Mouse (Mus musculus): ENCODE data around the gene Acat1. TPM values are rescaled to one million over a fixed set of nuclear protein-coding genes. Genes with fewer than 3 reads are reported as not detected.

The Acat1 gene
- polyA plus RNA-seq, 1 experiment from 2014 or later, result 193 TPM

DNA sequence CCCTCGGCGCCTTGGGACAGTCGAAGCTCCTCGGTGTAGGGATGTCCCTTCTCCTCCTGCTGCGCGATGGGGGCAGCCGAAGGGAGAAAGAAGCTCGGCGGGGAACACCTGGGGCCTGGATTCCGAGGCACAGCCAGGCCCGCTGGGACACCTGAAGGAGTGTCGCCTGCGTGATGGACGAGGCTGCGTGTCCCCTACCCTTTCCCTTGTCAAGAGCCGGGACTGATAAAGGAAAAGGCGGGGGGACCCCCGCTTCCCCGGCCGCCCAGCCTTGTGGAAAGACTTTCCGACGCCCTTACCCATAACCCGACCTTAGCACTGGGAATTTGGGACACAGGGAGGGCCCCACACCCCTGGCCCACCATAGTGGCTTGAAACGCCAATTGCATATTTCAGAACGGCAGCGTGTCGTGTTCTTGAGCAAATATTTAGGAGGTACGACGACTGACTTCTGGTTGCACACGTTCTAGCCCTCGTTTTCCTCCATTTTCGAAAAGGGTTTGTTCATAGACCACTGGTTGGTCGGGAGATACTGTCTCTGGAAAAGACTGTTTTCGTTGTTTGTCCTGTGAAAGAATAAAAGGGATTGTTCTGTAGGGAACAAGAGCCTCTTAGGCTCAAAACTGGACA is 72.7 kb downstream of the Acat1 start:
- H3K27ac ChIP-seq (ENCODE audit: low read depth, low read length), result peak overlapping the region; percentile 90
- H3K27me3 ChIP-seq (ENCODE audit: control insufficient read depth, insufficient read depth, low read length), result no peaks in the 10 kb centered on the region
- no peaks in the 10 kb centered on the region for H3K36me3 ChIP-seq (ENCODE audit: control insufficient read depth, insufficient read depth, low read length)
- H3K4me2 ChIP-seq (ENCODE audit: low read depth, low read length), result peak overlapping the region; percentile 74
- H3K9me3 ChIP-seq (ENCODE audit: control insufficient read depth, low read length), result no peaks in the 10 kb centered on the region
- ATAC-seq (ENCODE audit: low read depth), result no peak
- 2% methylated on average over 32 of the region's 34 CpGs for WGBS
- peak overlapping the region; percentile 78 for H3K9ac ChIP-seq (replicated peaks; ENCODE audit: low read depth, low read length)
- peak overlapping the region; percentile 82 for H3K4me3 ChIP-seq (ENCODE audit: low read depth, low read length)
- peaks cover 13% of the 10 kb centered on the region for H3K4me1 ChIP-seq (ENCODE audit: control insufficient read depth, insufficient read depth, low read length)

DNA sequence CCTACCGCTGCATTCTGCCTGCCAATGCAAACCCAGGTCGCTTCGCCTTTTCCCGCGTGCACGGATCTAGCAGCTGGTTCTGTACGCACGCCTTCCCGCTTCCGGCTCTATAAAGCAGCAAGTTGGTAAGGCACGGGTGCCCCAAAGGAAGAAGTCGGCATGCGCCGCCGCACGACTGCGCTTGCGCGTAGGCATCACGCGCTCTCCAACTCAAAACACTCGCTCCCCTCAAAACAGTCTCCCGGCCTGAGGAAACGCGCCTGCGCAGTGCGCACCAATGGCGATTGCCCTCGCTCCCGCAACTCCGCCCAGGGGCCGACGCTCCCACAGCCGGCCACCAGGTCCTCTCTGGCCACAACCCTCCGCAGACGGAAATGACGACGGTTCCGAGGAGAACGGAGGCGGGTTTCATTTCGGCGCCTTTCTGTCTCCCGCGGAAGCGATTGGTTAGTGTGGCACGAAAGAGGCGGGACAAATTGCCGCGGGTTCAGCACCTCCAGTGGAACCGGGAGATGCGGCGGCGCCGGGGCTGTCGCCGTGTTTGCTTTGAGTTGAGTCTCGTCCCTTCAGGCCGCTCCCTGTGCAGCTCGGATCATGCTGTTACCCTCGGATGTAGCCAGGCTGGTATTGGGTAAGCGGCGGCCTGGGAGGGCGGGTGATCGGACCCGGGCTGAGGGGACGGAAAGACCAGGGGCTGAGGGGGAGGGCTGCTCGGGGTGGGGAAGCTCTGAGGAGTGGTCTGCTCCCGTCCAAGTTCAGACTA is 73.4 kb downstream of the Acat1 start, which contains the start of the genes Atm and Npat:
TSS of gene Atm (minus strand) at position 183 of the 763 bp plus-strand sequence.
TSS of gene Npat (plus strand) at position 490 of the 763 bp plus-strand sequence.
- H3K4me2 ChIP-seq (ENCODE audit: low read depth, low read length), result peak within 1 kb of the TSS; percentile 93
- H3K9me3 ChIP-seq (ENCODE audit: control insufficient read depth, low read length), result no peaks in the 10 kb centered on the region
- WGBS, result 0% methylated on average over 69 of the region's 69 CpGs
- peaks cover 13% of the 10 kb centered on the region for H3K4me1 ChIP-seq (ENCODE audit: control insufficient read depth, insufficient read depth, low read length)
- peaks cover 2% of the 10 kb centered on the region; the same call in 1 of the 2 replicates for H3K36me3 ChIP-seq (ENCODE audit: control insufficient read depth, insufficient read depth, low read length)
- ATAC-seq (ENCODE audit: low read depth), result peak; percentile 99
- no peaks in the 10 kb centered on the region for H3K27me3 ChIP-seq (ENCODE audit: control insufficient read depth, insufficient read depth, low read length)
- H3K9ac ChIP-seq (replicated peaks; ENCODE audit: low read depth, low read length), result peak within 1 kb of the TSS; percentile 78
- H3K4me3 ChIP-seq (ENCODE audit: low read depth, low read length), result peak within 1 kb of the TSS; percentile 82
- H3K27ac ChIP-seq (ENCODE audit: low read depth, low read length), result peak within 1 kb of the TSS; percentile 90

DNA sequence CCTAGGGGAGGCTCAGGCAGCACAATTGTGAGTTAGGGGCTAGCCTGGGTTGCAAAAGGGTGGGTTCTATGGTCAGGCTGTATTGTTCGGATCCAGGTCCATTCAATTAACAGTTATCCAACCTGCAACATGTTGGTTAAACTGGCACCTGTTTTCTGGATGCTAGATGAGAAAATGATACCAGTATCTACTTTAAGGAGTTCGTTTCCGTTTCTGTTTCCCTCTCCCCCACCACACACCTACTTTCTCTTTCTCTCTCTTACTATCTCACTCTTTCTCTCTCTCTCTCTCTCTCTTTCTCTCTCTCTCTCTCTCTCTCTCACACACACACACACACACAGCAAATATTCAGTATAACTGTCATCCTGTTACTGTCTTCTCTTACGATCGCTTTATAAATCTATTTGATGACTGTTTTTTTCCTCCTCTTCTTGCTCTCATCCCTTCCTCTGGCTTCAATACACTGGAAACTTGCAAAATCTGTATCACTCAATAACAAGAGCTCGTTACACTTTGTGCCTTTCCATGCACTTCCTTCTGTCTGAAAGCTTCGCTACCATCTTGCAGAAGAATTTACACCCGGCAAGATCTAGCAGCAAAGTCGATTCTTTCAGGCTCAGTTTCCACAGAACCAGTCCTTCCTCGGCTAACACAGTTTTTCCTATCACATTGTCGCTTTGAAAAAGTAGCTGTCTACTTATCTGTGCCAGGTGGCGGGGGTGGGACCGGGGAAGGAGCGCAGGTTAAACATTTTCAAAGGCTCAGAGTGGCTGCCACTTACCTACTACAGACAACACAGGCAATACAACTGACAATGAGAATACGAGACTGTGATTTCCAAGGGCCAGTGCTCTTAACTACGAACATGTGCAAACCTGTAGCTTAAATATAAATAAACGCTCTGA is 74.5 kb downstream of the Acat1 start:
- H3K27me3 ChIP-seq (ENCODE audit: control insufficient read depth, insufficient read depth, low read length), result no peaks in the 10 kb centered on the region
- peaks cover 13% of the 10 kb centered on the region for H3K4me1 ChIP-seq (ENCODE audit: control insufficient read depth, insufficient read depth, low read length)
- H3K9ac ChIP-seq (replicated peaks; ENCODE audit: low read depth, low read length), result peak overlapping the region; percentile 44
- peak overlapping the region; percentile 93 for H3K4me2 ChIP-seq (ENCODE audit: low read depth, low read length)
- 22% methylated on average over 17 of the region's 17 CpGs for WGBS
- no peak for ATAC-seq (ENCODE audit: low read depth)
- H3K9me3 ChIP-seq (ENCODE audit: control insufficient read depth, low read length), result no peaks in the 10 kb centered on the region
- H3K27ac ChIP-seq (ENCODE audit: low read depth, low read length), result peak overlapping the region; percentile 45; the same call in 1 of the 2 replicates
- peak overlapping the region; percentile 82 for H3K4me3 ChIP-seq (ENCODE audit: low read depth, low read length)
- peaks cover 6% of the 10 kb centered on the region; the same call in 1 of the 2 replicates for H3K36me3 ChIP-seq (ENCODE audit: control insufficient read depth, insufficient read depth, low read length)

Other genes with a start within 250 kb of the Acat1 start
- gene Kdelc2, start 226.4 kb downstream of the Acat1 start, polyA plus RNA-seq (2014; fragmentation: Nextera tagmentation; extraction: Ambion mirVana), result 3.8 and 7.2 TPM in 2 replicates
- gene 4930550C14Rik, start 208.1 kb downstream of the Acat1 start, polyA plus RNA-seq (2014; fragmentation: Nextera tagmentation; extraction: Ambion mirVana), result 0.16 and 0.49 TPM in 2 replicates
- 11.9 and 14.1 TPM in 2 replicates for gene Atm, start 73.6 kb downstream of the Acat1 start, polyA plus RNA-seq (2014; fragmentation: Nextera tagmentation; extraction: Ambion mirVana)
- gene Npat, start 73.3 kb downstream of the Acat1 start, polyA plus RNA-seq (2014; fragmentation: Nextera tagmentation; extraction: Ambion mirVana), result 13.7 and 14.5 TPM in 2 replicates
- 59.7 and 71.3 TPM in 2 replicates for gene Cul5, start 59.6 kb upstream of the Acat1 start, polyA plus RNA-seq (2014; fragmentation: Nextera tagmentation; extraction: Ambion mirVana)
- gene Rab39, start 95.8 kb upstream of the Acat1 start, polyA plus RNA-seq (2014; fragmentation: Nextera tagmentation; extraction: Ambion mirVana), result 4.3 and 6.2 TPM in 2 replicates
- 24.3 and 24.8 TPM in 2 replicates for gene Slc35f2, start 161.2 kb upstream of the Acat1 start, polyA plus RNA-seq (2014; fragmentation: Nextera tagmentation; extraction: Ambion mirVana)
- 0.46 and 1.4 TPM in 2 replicates for gene Sln, start 239.8 kb upstream of the Acat1 start, polyA plus RNA-seq (2014; fragmentation: Nextera tagmentation; extraction: Ambion mirVana)

All from neural tube, embryonic 14.5 days (tissue).